Mouse (Mus musculus) small intestine, adult 2 months (tissue): ENCODE data around the gene Gm33543. TPM values are rescaled to one million over a fixed set of nuclear protein-coding genes. Genes with fewer than 3 reads are reported as not detected.

Source experiments
- H3K27ac ChIP-seq: fragments of 200-500 bp; 2 replicates; pipeline ENCODE4 v1.5.1; 2012; ENCODE audit warnings: low read depth, low read length, control low read depth, inconsistent platforms; ENCODE audit not compliant: insufficient read depth
- H3K27me3 ChIP-seq: fragments of 200-500 bp; 2 replicates; pipeline ENCODE4 v1.6.1; 2012; ENCODE audit warnings: mild to moderate bottlenecking, moderate library complexity, low read length, inconsistent platforms; ENCODE audit not compliant: control insufficient read depth, insufficient read depth
- H3K36me3 ChIP-seq: fragments of 200-500 bp; 2 replicates; pipeline ENCODE4 v1.6.1; 2012; ENCODE audit warnings: mild to moderate bottlenecking, low read length, control low read depth, inconsistent platforms; ENCODE audit not compliant: control insufficient read depth, insufficient read depth
- H3K4me1 ChIP-seq: fragments of 200-500 bp; 2 replicates; pipeline ENCODE4 v1.6.1; 2012; ENCODE audit warnings: low read length, inconsistent platforms, mixed read lengths; ENCODE audit not compliant: control insufficient read depth, insufficient read depth, insufficient read length
- H3K4me3 ChIP-seq: fragments of 200-500 bp; 2 replicates; pipeline ENCODE4 v1.5.1; 2012; ENCODE audit warnings: low read depth, mild to moderate bottlenecking, control low read depth, inconsistent platforms, low read length, moderate library complexity
- CTCF ChIP-seq: fragments of 200-500 bp; IDR thresholded peaks from 2 replicates; pipeline ENCODE4 v1.5.1; 2012; ENCODE audit warnings: low read depth, mild to moderate bottlenecking, control low read depth, inconsistent platforms, low read length, moderate library complexity, mixed read lengths; ENCODE audit not compliant: insufficient replicate concordance, insufficient read length; ENCODE audit errors: extremely low read depth
- POLR2A ChIP-seq: fragments of 200-500 bp; IDR thresholded peaks from 2 replicates; pipeline ENCODE4 v1.6.1; 2012; ENCODE audit warnings: low read depth, mild to moderate bottlenecking, control low read depth, inconsistent platforms, low read length, moderate library complexity
- WGBS: fragments of 180-500 bp; shearing (Covaris S2); methylation state at CpG from one replicate; pipeline ENCODE4 v1.1.7; 2018; 5-methylcytosine and 5-hydroxymethylcytosine counted together
- polyA plus RNA-seq: library from polyadenylated mRNA; depleted of rRNA; stranded (reverse); fragments of >200 nt; gene quantifications from 2 replicates; pipeline ENCODE4 v1.2.3, GENCODE M21; 2012; rRNA removed

The Gm33543 gene
- polyA plus RNA-seq, 1 experiment, result not detected

DNA sequence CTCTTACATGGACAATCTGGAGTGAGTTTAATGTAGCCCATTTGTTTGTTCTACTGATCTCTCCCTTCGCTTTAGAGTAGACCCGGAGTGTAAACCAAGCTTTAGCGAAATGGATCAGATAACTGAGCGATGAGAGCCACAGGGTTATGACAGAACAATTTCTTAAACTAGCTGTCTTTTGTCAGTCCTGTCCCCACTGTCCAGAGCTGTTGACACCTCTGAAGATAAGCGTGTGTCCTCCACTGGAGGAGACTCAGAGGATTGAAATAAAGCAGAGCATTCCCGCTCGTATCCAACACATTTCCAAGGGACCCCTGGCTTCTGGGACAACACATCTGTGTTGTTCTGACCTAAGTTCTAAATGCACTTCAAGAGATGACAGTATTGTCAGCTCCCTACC lies 67.9 kb downstream of the Gm33543 start:
- Histone ChIP-seq H3K36me3 (no peaks in the 10 kb centered on the region), H3K4me3 (no peak overlapping the region), H3K27me3 (no peaks in the 10 kb centered on the region), H3K27ac (no peak overlapping the region), H3K4me1 (peaks cover 6% of the 10 kb centered on the region; the same call in 1 of the 2 replicates)
- no peak for TF ChIP-seq POLR2A
- no peak for TF ChIP-seq CTCF
- 85% methylated on average over 7 of the region's 7 CpGs for WGBS

DNA sequence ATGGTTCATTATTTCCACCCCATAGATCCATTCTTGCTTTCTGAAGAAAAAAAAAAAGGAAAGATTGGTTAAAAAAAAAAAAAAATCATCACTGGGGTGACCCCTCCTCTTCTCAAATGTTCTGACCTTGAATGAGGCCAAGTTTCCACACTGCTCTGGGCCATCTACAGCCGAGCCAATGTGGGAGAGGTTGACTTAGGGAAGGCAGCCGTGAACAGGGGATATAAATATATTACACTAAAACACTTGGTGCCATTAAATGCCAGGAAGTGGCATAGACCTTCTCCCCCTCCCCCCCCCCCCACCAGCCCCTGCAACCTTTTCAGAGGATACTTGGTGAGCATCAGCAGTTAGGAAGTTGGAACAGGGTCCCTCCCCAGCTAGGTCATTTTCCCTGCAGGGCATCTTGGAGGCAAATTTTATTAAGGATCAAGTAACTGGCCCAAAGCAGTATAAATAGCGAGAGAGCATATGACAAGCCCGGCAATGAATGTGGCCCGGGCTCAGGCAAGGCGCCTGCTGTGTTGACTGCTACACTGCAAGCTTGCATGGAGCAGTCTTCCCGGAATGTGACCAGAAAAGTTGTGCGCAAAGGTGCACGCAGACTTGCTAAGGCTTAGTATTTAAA lies 68.6 kb downstream of the Gm33543 start:
- Histone ChIP-seq H3K4me3 (no peak overlapping the region), H3K27ac (no peak overlapping the region), H3K27me3 (no peaks in the 10 kb centered on the region), H3K4me1 (peaks cover 2% of the 10 kb centered on the region; the same call in 1 of the 2 replicates), H3K36me3 (no peaks in the 10 kb centered on the region)
- WGBS, result 81% methylated on average over 9 of the region's 9 CpGs
- no peak for TF ChIP-seq CTCF
- TF ChIP-seq POLR2A, result no peak

Other genes starting within 250 kb of the Gm33543 start
- gene Anapc15-ps, start 169.5 kb downstream of the Gm33543 start, polyA plus RNA-seq, result not detected in 2 replicates
- gene Eea1, start 97.7 kb upstream of the Gm33543 start, polyA plus RNA-seq, result 0.88 and 2.8 TPM in 2 replicates